Mouse (Mus musculus) intestine, embryonic 15.5 days (tissue): ENCODE measurements at regions not wholly inside any gene's neighbourhood (a gene's known extent, or its start where the extent isn't known, plus 50 kb on each side); places are given as distances from the start of the nearest gene placed in this dataset.

Experiments used
- ATAC-seq: fragments of 200-750 bp; cut with Nextera tagmentation; 2 replicates; pipeline ENCODE4 v1.8.0; 2017; ENCODE audit warnings: moderate TSS enrichment, moderate library complexity
- H3K27ac ChIP-seq: fragments of 300-500 bp; sonication (generic); 2 replicates; pipeline ENCODE4 v1.5.1; 2015; ENCODE audit warnings: mild to moderate bottlenecking, inconsistent platforms
- H3K27me3 ChIP-seq: fragments of 300-500 bp; sonication (generic); replicated peaks from 2 replicates; pipeline ENCODE4 v1.6.1; 2015; ENCODE audit warnings: inconsistent platforms
- H3K36me3 ChIP-seq: fragments of 300-500 bp; sonication (generic); 2 replicates; pipeline ENCODE4 v1.6.1; 2015; ENCODE audit warnings: inconsistent platforms
- H3K4me1 ChIP-seq: fragments of 300-500 bp; sonication (generic); replicated peaks from 2 replicates; pipeline ENCODE4 v1.6.1; 2015; ENCODE audit warnings: inconsistent platforms
- H3K4me2 ChIP-seq: fragments of 300-500 bp; sonication (generic); replicated peaks from 2 replicates; pipeline ENCODE4 v1.6.1; 2015; ENCODE audit warnings: mild to moderate bottlenecking, inconsistent platforms
- H3K4me3 ChIP-seq: fragments of 300-500 bp; sonication (generic); replicated peaks from 2 replicates; pipeline ENCODE4 v1.5.1; 2015; ENCODE audit warnings: inconsistent platforms
- H3K9ac ChIP-seq: fragments of 300-500 bp; sonication (generic); 2 replicates; pipeline ENCODE4 v1.6.1; 2015; ENCODE audit warnings: inconsistent platforms
- H3K9me3 ChIP-seq: fragments of 300-500 bp; sonication (generic); 2 replicates; pipeline ENCODE4 v1.6.1; 2016; ENCODE audit warnings: inconsistent platforms
- WGBS: fragments of 180-500 bp; shearing (Covaris S2); methylation state at CpG from one replicate; pipeline ENCODE4 v1.1.7; 2015; 5-methylcytosine and 5-hydroxymethylcytosine counted together

DNA sequence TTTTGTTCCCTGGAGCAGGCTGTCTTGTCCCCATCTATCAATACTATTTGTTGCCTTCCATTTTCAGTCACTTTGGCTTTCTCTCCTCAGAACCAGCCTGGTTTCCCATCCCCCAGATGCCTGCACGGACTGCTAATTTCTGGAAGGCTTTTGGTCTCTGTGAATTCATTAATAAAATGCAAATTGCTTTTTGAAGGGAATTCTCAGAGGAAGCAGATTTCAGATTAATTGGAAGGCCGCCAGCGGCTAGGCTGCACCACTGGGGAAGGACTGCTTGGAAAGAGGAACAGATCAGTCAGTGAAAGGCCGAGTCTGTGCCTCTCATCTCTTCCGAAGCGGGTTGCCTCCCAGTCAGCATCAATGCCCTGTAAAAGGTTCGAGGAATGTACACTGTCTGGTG, 73.8 kb downstream of the Gpr6 start:
- Histone ChIP-seq H3K4me3 (no peak overlapping the region), H3K27ac (no peak overlapping the region), H3K27me3 (no peaks in the 10 kb centered on the region), H3K36me3 (no peaks in the 10 kb centered on the region), H3K4me2 (no peak overlapping the region), H3K9ac (no peak overlapping the region), H3K9me3 (no peaks in the 10 kb centered on the region), H3K4me1 (no peaks in the 10 kb centered on the region)
- WGBS = 64% methylated on average over 7 of the region's 7 CpGs
- ATAC-seq = no peak

DNA sequence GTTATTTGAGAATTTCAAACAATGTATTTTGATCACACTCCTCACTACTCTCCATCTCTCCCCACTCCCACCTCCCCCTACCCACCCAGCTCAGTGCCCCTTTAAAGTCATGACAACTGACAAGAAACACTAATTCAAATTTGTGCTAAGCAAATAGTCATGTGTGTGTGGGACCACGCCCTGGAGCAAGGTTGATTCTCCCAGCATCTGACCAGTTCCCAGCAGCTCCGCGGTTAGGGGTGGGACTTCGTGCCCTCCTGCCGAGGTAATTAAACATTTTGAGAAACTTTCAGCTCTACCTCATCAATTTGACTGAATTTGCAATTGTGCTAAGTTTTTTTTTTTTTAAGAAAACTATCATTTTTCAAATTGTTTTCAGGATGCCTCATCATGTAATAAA, 74.5 kb downstream of the Gpr6 start:
- H3K4me3 ChIP-seq = no peak overlapping the region
- ATAC-seq = no peak
- 44% methylated on average over 5 of the region's 5 CpGs for WGBS

More for the DNA sequence above, 74.5 kb downstream of the Gpr6 start:
- Histone ChIP-seq H3K4me1 (no peaks in the 10 kb centered on the region), H3K4me2 (no peak overlapping the region), H3K9me3 (no peaks in the 10 kb centered on the region), H3K27me3 (no peaks in the 10 kb centered on the region), H3K9ac (no peak overlapping the region), H3K27ac (no peak overlapping the region), H3K36me3 (no peaks in the 10 kb centered on the region)
